Mouse (Mus musculus) T-helper 1 cell (primary cell): Measurements from ENCODE around the gene Map7.

Experiments
- in situ Hi-C: fragments of 300-600 bp; cut with MboI, MseI; formaldehyde crosslinking; loops from one replicate; pipeline ENCODE4 v1.15.1; 2025; ENCODE audit warnings: high pct_unique_total_duplicates

Map7 gene

GRCm38 (mm10) chr10:20285994-20286836 lies 137.9 kb downstream of the Map7 start:
- in situ Hi-C loops = no loop called here

GRCm38 (mm10) chr10:20287369-20287768 lies 139.1 kb downstream of the Map7 start:
- in situ Hi-C loops = no loop called here

- in situ Hi-C loops = no loop called here
Observed at GRCm38 (mm10) chr10:20290467-20290883, 142.2 kb downstream of the Map7 start.

GRCm38 (mm10) chr10:20295961-20296360 lies 147.7 kb downstream of the Map7 start:
- in situ Hi-C loops = no loop called here

- in situ Hi-C loops = no loop called here
Observed at GRCm38 (mm10) chr10:20298152-20298920, 150.1 kb downstream of the Map7 start.

- in situ Hi-C loops = no loop called here
Observed at GRCm38 (mm10) chr10:20299114-20299513, 150.8 kb downstream of the Map7 start.

GRCm38 (mm10) chr10:20310969-20311769 lies 162.9 kb downstream of the Map7 start:
- in situ Hi-C loops = no loop called here

GRCm38 (mm10) chr10:20311918-20312735 lies 163.9 kb downstream of the Map7 start, which contains the start of gene Bclaf1:
TSS of gene Bclaf1 (plus strand) at chr10:20312469.
- in situ Hi-C loops = no loop called here

- in situ Hi-C loops = no loop called here
Observed at GRCm38 (mm10) chr10:20312736-20313301, 164.5 kb downstream of the Map7 start.

GRCm38 (mm10) chr10:20313447-20313846 lies 165.2 kb downstream of the Map7 start:
- in situ Hi-C loops = no loop called here

GRCm38 (mm10) chr10:20313941-20314340 lies 165.7 kb downstream of the Map7 start:
- in situ Hi-C loops = no loop called here

GRCm38 (mm10) chr10:20314797-20315196 lies 166.5 kb downstream of the Map7 start:
- in situ Hi-C loops = no loop called here

GRCm38 (mm10) chr10:20317466-20317865 lies 169.2 kb downstream of the Map7 start:
- in situ Hi-C loops = no loop called here

GRCm38 (mm10) chr10:20326226-20326625 lies 178.0 kb downstream of the Map7 start:
- in situ Hi-C loops = loop anchor here (10.0 to 25.0 kb wide), 2 partner anchors 829 to 986 kb away; no protein-coding TSS in a partner anchor
